In the genomic region with DNA sequence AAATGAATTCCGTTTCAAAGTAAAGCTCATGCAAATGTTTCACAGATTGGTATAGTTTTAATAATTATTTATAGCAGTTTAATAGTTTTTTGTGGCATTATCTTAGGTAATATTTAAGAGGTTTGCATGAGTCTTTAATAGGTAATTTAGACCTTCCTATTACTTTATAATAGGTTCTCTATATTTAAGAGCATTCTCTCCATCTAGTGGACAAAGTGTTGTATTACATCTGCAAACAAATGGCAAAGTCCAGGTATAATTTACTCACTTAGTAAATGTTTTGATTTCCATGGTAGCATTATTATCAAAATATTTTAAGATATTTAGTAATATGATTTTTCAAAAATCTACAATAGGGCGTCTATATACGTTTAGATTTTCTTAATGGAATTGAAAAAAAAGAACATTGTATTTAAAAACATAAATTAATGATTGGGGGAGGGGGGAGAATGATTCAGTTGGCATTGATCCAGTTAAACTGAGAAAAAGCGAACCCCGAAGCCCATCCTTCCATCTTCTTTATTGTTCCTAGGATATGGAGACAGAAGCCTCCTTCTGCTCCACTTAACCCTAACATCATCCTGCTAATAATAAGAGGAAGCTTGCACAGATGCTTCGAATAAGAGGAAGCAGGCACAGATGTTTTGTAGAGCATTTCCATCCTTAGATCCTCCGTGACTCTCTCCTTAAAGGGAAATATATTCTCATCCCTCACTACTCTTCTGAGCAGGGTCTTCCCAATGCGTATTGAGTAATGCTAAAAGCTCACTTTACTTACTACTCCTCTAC, we compare ENCODE assay signal across 10 mouse cellular contexts.
DNase-seq lines count a peak whose midpoint lies in the region; ATAC-seq lines count a peak whose summit lies in the region.
"Had no signal": no experiment of that assay in that cellular context is flagged by ENCODE, and none has a peak within 500 bp of the region (broad histone marks: within the 10 kb centered on the region; RNA-seq: fewer than 3 reads in every experiment).

No protein-coding gene starts in this region.

- DNase-seq in lung, postnatal 25 days (ENCODE audit: low spot score) = peak; percentile 42
- DNase-seq in lung, postnatal 14 days = no peak
- peak; percentile 68 for DNase-seq in embryo, embryonic 10.5 days (ENCODE audit: low spot score)
- DNase-seq in retina, embryonic 14.5 days (ENCODE audit: low spot score) = peak; percentile 72
- DNase-seq in layer of hippocampus, adult 8-10 months (ENCODE audit: low spot score in 2 of 2) = no peak

- no peaks in the 10 kb centered on the region for H3K36me3 ChIP-seq in forebrain, embryonic 15.5 days
- H3K36me3 ChIP-seq in forebrain, embryonic 16.5 days (ENCODE audit: control insufficient read depth, insufficient read depth) = no peaks in the 10 kb centered on the region
- H3K36me3 ChIP-seq: embryonic facial prominence, embryonic 12.5 days; lung, embryonic 15.5 days had no signal

- no peaks in the 10 kb centered on the region for H3K9me3 ChIP-seq in forebrain, embryonic 15.5 days
- no peaks in the 10 kb centered on the region for H3K9me3 ChIP-seq in forebrain, embryonic 16.5 days (ENCODE audit: control insufficient read depth, low read length)
- H3K9me3 ChIP-seq: embryonic facial prominence, embryonic 12.5 days; lung, embryonic 15.5 days had no signal

- ATAC-seq in forebrain, embryonic 15.5 days (replicated peaks) = peak; percentile 23; the same call in 1 of the 2 replicates
- ATAC-seq in forebrain, embryonic 16.5 days = no peak; the same call in 1 of the 2 replicates
- no peak for ATAC-seq in frontal cortex, adult (ENCODE audit: low TSS enrichment)

- H3K4me2 ChIP-seq in forebrain, embryonic 15.5 days (replicated peaks) = no peak overlapping the region
- no peak overlapping the region for H3K4me2 ChIP-seq in forebrain, embryonic 16.5 days (ENCODE audit: low read length)
- H3K4me2 ChIP-seq: embryonic facial prominence, embryonic 12.5 days; lung, embryonic 15.5 days had no signal

- no peak overlapping the region for H3K27ac ChIP-seq in forebrain, embryonic 15.5 days (replicated peaks)
- no peak overlapping the region for H3K27ac ChIP-seq in forebrain, embryonic 16.5 days (ENCODE audit: low read length)
- H3K27ac ChIP-seq: embryonic facial prominence, embryonic 12.5 days; lung, embryonic 15.5 days had no signal

- no peaks in the 10 kb centered on the region for H3K4me1 ChIP-seq in forebrain, embryonic 15.5 days
- no peaks in the 10 kb centered on the region for H3K4me1 ChIP-seq in forebrain, embryonic 16.5 days (replicated peaks; ENCODE audit: control insufficient read depth, insufficient read depth, low read length)
- H3K4me1 ChIP-seq: embryonic facial prominence, embryonic 12.5 days; lung, embryonic 15.5 days had no signal

- no peak overlapping the region for H3K4me3 ChIP-seq in forebrain, embryonic 15.5 days
- H3K4me3 ChIP-seq in forebrain, embryonic 16.5 days (replicated peaks; ENCODE audit: low read length) = no peak overlapping the region
- H3K4me3 ChIP-seq: embryonic facial prominence, embryonic 12.5 days; lung, embryonic 15.5 days had no signal

- H3K9ac ChIP-seq in forebrain, embryonic 15.5 days (replicated peaks) = no peak overlapping the region
- no peak overlapping the region for H3K9ac ChIP-seq in forebrain, embryonic 16.5 days (replicated peaks; ENCODE audit: low read depth, low read length)
- H3K9ac ChIP-seq: embryonic facial prominence, embryonic 12.5 days; lung, embryonic 15.5 days had no signal

- WGBS in forebrain, embryonic 15.5 days = 39% methylated on average over 8 of the region's 8 CpGs
- 39% methylated on average over 8 of the region's 8 CpGs for WGBS in forebrain, embryonic 16.5 days

- no peaks in the 10 kb centered on the region for H3K27me3 ChIP-seq in forebrain, embryonic 15.5 days
- H3K27me3 ChIP-seq in forebrain, embryonic 16.5 days (replicated peaks; ENCODE audit: control insufficient read depth, insufficient read depth, low read length) = no peaks in the 10 kb centered on the region
- H3K27me3 ChIP-seq: embryonic facial prominence, embryonic 12.5 days; lung, embryonic 15.5 days had no signal

Comparison
In these comparisons a context has a peak if more than half of its experiments do, and no peak if none do; other contexts are left out.
1. DNase-seq: peak in lung, postnatal 25 days (single experiment), embryo, embryonic 10.5 days (single experiment) and retina, embryonic 14.5 days (single experiment); none in lung, postnatal 14 days (single experiment) and layer of hippocampus, adult 8-10 months (0 of 2).